Mouse (Mus musculus) midbrain, embryonic 12.5 days (tissue): ENCODE results near the gene Cfap221. TPM values are rescaled to one million over a fixed set of nuclear protein-coding genes. Genes with fewer than 3 reads are reported as not detected.

Experiments
- ATAC-seq: fragments of 200-750 bp; cut with Nextera tagmentation; 2 replicates; pipeline ENCODE4 v1.8.0; 2017; ENCODE audit warnings: low read depth, moderate TSS enrichment, moderate library complexity; ENCODE audit not compliant: low FRiP score
- H3K27ac ChIP-seq: fragments of 300-500 bp; sonication (generic); replicated peaks from 2 replicates; pipeline ENCODE4 v1.5.1; 2016; ENCODE audit warnings: mild to moderate bottlenecking
- H3K27me3 ChIP-seq: fragments of 300-500 bp; sonication (generic); 2 replicates; pipeline ENCODE4 v1.6.1; 2016; ENCODE audit warnings: mild to moderate bottlenecking
- H3K36me3 ChIP-seq: fragments of 300-500 bp; sonication (generic); 2 replicates; pipeline ENCODE4 v1.6.1; 2016
- H3K4me1 ChIP-seq: fragments of 300-500 bp; sonication (generic); 2 replicates; pipeline ENCODE4 v1.6.1; 2016
- H3K4me2 ChIP-seq: fragments of 300-500 bp; sonication (generic); replicated peaks from 2 replicates; pipeline ENCODE4 v1.6.1; 2016; ENCODE audit warnings: mild to moderate bottlenecking, moderate library complexity
- H3K4me3 ChIP-seq: fragments of 300-500 bp; sonication (generic); 2 replicates; pipeline ENCODE4 v1.5.1; 2016; ENCODE audit warnings: mild to moderate bottlenecking
- H3K9ac ChIP-seq: fragments of 300-500 bp; sonication (generic); replicated peaks from 2 replicates; pipeline ENCODE4 v1.6.1; 2016; ENCODE audit warnings: mild to moderate bottlenecking, moderate library complexity
- H3K9me3 ChIP-seq: fragments of 300-500 bp; sonication (generic); 2 replicates; pipeline ENCODE4 v1.6.1; 2016; ENCODE audit warnings: mild to moderate bottlenecking
- WGBS: fragments of 180-500 bp; shearing (Covaris S2); methylation state at CpG from one replicate; pipeline ENCODE4 v1.1.7; 2016; 5-methylcytosine and 5-hydroxymethylcytosine counted together
- polyA plus RNA-seq: library from polyadenylated mRNA; unstranded; fragments of >200 nt; fragmentation: Nextera tagmentation; extraction: Ambion mirVana; gene quantifications from 2 replicates; pipeline ENCODE4 v1.2.1, GENCODE M21; 2016

Cfap221 gene
- polyA plus RNA-seq, 1 experiment from 2014 or later, result 0.10 TPM

GRCm38 (mm10) chr1:119997644-119998043 is 610 bp upstream of the Cfap221 start:
- Histone ChIP-seq H3K9me3 (no peaks in the 10 kb centered on the region), H3K4me2 (peak overlapping the region; percentile 80), H3K27me3 (no peaks in the 10 kb centered on the region), H3K4me1 (peaks cover 9% of the 10 kb centered on the region), H3K4me3 (peak overlapping the region; percentile 47; the same call in 1 of the 2 replicates), H3K36me3 (no peaks in the 10 kb centered on the region), H3K9ac (no peak overlapping the region), H3K27ac (no peak overlapping the region)
- WGBS, result 31% methylated on average over 5 of the region's 5 CpGs
- peak; percentile 32; the same call in 1 of the 2 replicates for ATAC-seq

GRCm38 (mm10) chr1:119986555-119986954 is 10.5 kb downstream of the Cfap221 start:
- WGBS, result 88% methylated on average over 5 of the region's 5 CpGs
- Histone ChIP-seq H3K36me3 (no peaks in the 10 kb centered on the region), H3K27ac (no peak overlapping the region), H3K4me2 (no peak overlapping the region), H3K27me3 (no peaks in the 10 kb centered on the region), H3K9ac (no peak overlapping the region), H3K9me3 (0 out of 2 replicates have a peak, but pooled peaks cover 4% of the 10 kb centered on the region), H3K4me1 (no peaks in the 10 kb centered on the region), H3K4me3 (no peak overlapping the region)
- no peak for ATAC-seq

GRCm38 (mm10) chr1:119975141-119975540 is 21.9 kb downstream of the Cfap221 start:
- Histone ChIP-seq H3K36me3 (no peaks in the 10 kb centered on the region), H3K9me3 (0 out of 2 replicates have a peak, but pooled peaks cover 2% of the 10 kb centered on the region), H3K27me3 (no peaks in the 10 kb centered on the region), H3K27ac (no peak overlapping the region), H3K4me2 (no peak overlapping the region), H3K4me3 (no peak overlapping the region), H3K4me1 (no peaks in the 10 kb centered on the region), H3K9ac (no peak overlapping the region)
- ATAC-seq, result no peak
- 85% methylated on average over 4 of the region's 4 CpGs for WGBS

- no peak overlapping the region for H3K27ac ChIP-seq
- no peaks in the 10 kb centered on the region for H3K36me3 ChIP-seq
- WGBS, result 43% methylated on average over 4 of the region's 4 CpGs
- H3K4me2 ChIP-seq, result no peak overlapping the region
- H3K9ac ChIP-seq, result no peak overlapping the region
- no peaks in the 10 kb centered on the region for H3K27me3 ChIP-seq
- ATAC-seq, result no peak
- H3K9me3 ChIP-seq, result no peaks in the 10 kb centered on the region
- H3K4me1 ChIP-seq, result no peaks in the 10 kb centered on the region
- H3K4me3 ChIP-seq, result no peak overlapping the region
Observed at GRCm38 (mm10) chr1:119973117-119973516, 23.9 kb downstream of the Cfap221 start.

- H3K4me2 ChIP-seq, result no peak overlapping the region
- H3K27ac ChIP-seq, result no peak overlapping the region
- H3K9ac ChIP-seq, result no peak overlapping the region
- no peaks in the 10 kb centered on the region for H3K36me3 ChIP-seq
- no peaks in the 10 kb centered on the region for H3K4me1 ChIP-seq
- no peaks in the 10 kb centered on the region for H3K27me3 ChIP-seq
- WGBS, result 63% methylated on average over 12 of the region's 12 CpGs
- H3K4me3 ChIP-seq, result no peak overlapping the region
- ATAC-seq, result no peak
- no peaks in the 10 kb centered on the region for H3K9me3 ChIP-seq
Observed at GRCm38 (mm10) chr1:119965804-119966514, 31.1 kb downstream of the Cfap221 start.

- H3K9ac ChIP-seq, result no peak overlapping the region
- H3K27me3 ChIP-seq, result no peaks in the 10 kb centered on the region
- ATAC-seq, result no peak
- no peak overlapping the region for H3K4me3 ChIP-seq
- H3K27ac ChIP-seq, result no peak overlapping the region
- whole genome bisulfite sequencing, result 74% methylated on average over 7 of the region's 7 CpGs
- no peaks in the 10 kb centered on the region for H3K4me1 ChIP-seq
- H3K36me3 ChIP-seq, result no peaks in the 10 kb centered on the region
- no peak overlapping the region for H3K4me2 ChIP-seq
- H3K9me3 ChIP-seq, result no peaks in the 10 kb centered on the region
Observed at GRCm38 (mm10) chr1:119959920-119960319, 37.1 kb downstream of the Cfap221 start.

- WGBS, result 96% methylated on average over 4 of the region's 4 CpGs
- no peaks in the 10 kb centered on the region for H3K9me3 ChIP-seq
- no peaks in the 10 kb centered on the region for H3K36me3 ChIP-seq
- ATAC-seq, result 0 out of 2 replicates have a peak, but pooled peaks have one; percentile 42
- no peaks in the 10 kb centered on the region for H3K4me1 ChIP-seq
- H3K27ac ChIP-seq, result no peak overlapping the region
- H3K4me2 ChIP-seq, result no peak overlapping the region
- H3K4me3 ChIP-seq, result no peak overlapping the region
- no peaks in the 10 kb centered on the region for H3K27me3 ChIP-seq
- no peak overlapping the region for H3K9ac ChIP-seq
Observed at GRCm38 (mm10) chr1:119959464-119959863, 37.6 kb downstream of the Cfap221 start.

GRCm38 (mm10) chr1:119957716-119958222 is 39.3 kb downstream of the Cfap221 start:
- Histone ChIP-seq H3K36me3 (no peaks in the 10 kb centered on the region), H3K4me1 (no peaks in the 10 kb centered on the region), H3K9me3 (no peaks in the 10 kb centered on the region), H3K27ac (no peak overlapping the region), H3K4me3 (no peak overlapping the region), H3K4me2 (no peak overlapping the region), H3K9ac (no peak overlapping the region), H3K27me3 (no peaks in the 10 kb centered on the region)
- ATAC-seq, result no peak
- WGBS, result 74% methylated on average over 9 of the region's 9 CpGs

- Histone ChIP-seq H3K4me3 (no peak overlapping the region), H3K4me2 (no peak overlapping the region), H3K27me3 (no peaks in the 10 kb centered on the region), H3K9me3 (no peaks in the 10 kb centered on the region), H3K9ac (no peak overlapping the region), H3K36me3 (no peaks in the 10 kb centered on the region), H3K27ac (no peak overlapping the region), H3K4me1 (no peaks in the 10 kb centered on the region)
- WGBS, result 78% methylated on average over 2 of the region's 2 CpGs
- ATAC-seq, result peak; percentile 55
Observed at GRCm38 (mm10) chr1:119954680-119955079, 42.4 kb downstream of the Cfap221 start.

GRCm38 (mm10) chr1:119953456-119953855 is 43.6 kb downstream of the Cfap221 start:
- Histone ChIP-seq H3K36me3 (no peaks in the 10 kb centered on the region), H3K27ac (no peak overlapping the region), H3K4me3 (no peak overlapping the region), H3K4me2 (no peak overlapping the region), H3K27me3 (no peaks in the 10 kb centered on the region), H3K9me3 (no peaks in the 10 kb centered on the region), H3K4me1 (no peaks in the 10 kb centered on the region), H3K9ac (no peak overlapping the region)
- ATAC-seq, result no peak
- WGBS, result 89% methylated on average over 9 of the region's 9 CpGs

- Histone ChIP-seq H3K4me1 (no peaks in the 10 kb centered on the region), H3K27me3 (no peaks in the 10 kb centered on the region), H3K4me3 (no peak overlapping the region), H3K9me3 (no peaks in the 10 kb centered on the region), H3K36me3 (no peaks in the 10 kb centered on the region), H3K27ac (no peak overlapping the region), H3K9ac (no peak overlapping the region), H3K4me2 (no peak overlapping the region)
- 93% methylated on average over 8 of the region's 8 CpGs for WGBS
- ATAC-seq, result no peak
Observed at GRCm38 (mm10) chr1:119950086-119950485, 46.9 kb downstream of the Cfap221 start.

GRCm38 (mm10) chr1:119936861-119937260 is 60.2 kb downstream of the Cfap221 start:
- no peak for ATAC-seq
- Histone ChIP-seq H3K36me3 (no peaks in the 10 kb centered on the region), H3K4me2 (no peak overlapping the region), H3K4me1 (0 out of 2 replicates have a peak, but pooled peaks cover 3% of the 10 kb centered on the region), H3K9me3 (no peaks in the 10 kb centered on the region), H3K27ac (no peak overlapping the region), H3K27me3 (no peaks in the 10 kb centered on the region), H3K4me3 (no peak overlapping the region), H3K9ac (no peak overlapping the region)
- WGBS, result 32% methylated on average over 7 of the region's 7 CpGs
